Mouse (Mus musculus) forebrain, embryonic 12.5 days (tissue): ENCODE measurements around the gene Myocd. TPM values are rescaled to one million over a fixed set of nuclear protein-coding genes. Genes with fewer than 3 reads are reported as not detected.

ENCODE experiments used
- ATAC-seq: fragments of 200-750 bp; cut with Nextera tagmentation; 2 replicates; pipeline ENCODE4 v1.8.0; 2017; ENCODE audit warnings: moderate TSS enrichment; ENCODE audit not compliant: low FRiP score
- H3K27ac ChIP-seq: fragments of 300-500 bp; sonication (generic); 2 replicates; pipeline ENCODE4 v1.5.1; 2016; ENCODE audit warnings: mild to moderate bottlenecking
- H3K27me3 ChIP-seq: fragments of 300-500 bp; sonication (generic); 2 replicates; pipeline ENCODE4 v1.6.1; 2016; ENCODE audit warnings: mild to moderate bottlenecking
- H3K36me3 ChIP-seq: fragments of 300-500 bp; sonication (generic); replicated peaks from 2 replicates; pipeline ENCODE4 v1.6.1; 2016; ENCODE audit warnings: mild to moderate bottlenecking
- H3K4me1 ChIP-seq: fragments of 300-500 bp; sonication (generic); 2 replicates; pipeline ENCODE4 v1.6.1; 2016
- H3K4me2 ChIP-seq: fragments of 300-500 bp; sonication (generic); 2 replicates; pipeline ENCODE4 v1.6.1; 2016; ENCODE audit warnings: mild to moderate bottlenecking, moderate library complexity
- H3K4me3 ChIP-seq: fragments of 300-500 bp; sonication (generic); replicated peaks from 2 replicates; pipeline ENCODE4 v1.5.1; 2016; ENCODE audit warnings: mild to moderate bottlenecking
- H3K9ac ChIP-seq: fragments of 300-500 bp; sonication (generic); 2 replicates; pipeline ENCODE4 v1.6.1; 2016; ENCODE audit warnings: mild to moderate bottlenecking
- H3K9me3 ChIP-seq: fragments of 300-500 bp; sonication (generic); 2 replicates; pipeline ENCODE4 v1.6.1; 2016
- WGBS: fragments of 180-500 bp; shearing (Covaris S2); methylation state at CpG from one replicate; pipeline ENCODE4 v1.1.7; 2016; 5-methylcytosine and 5-hydroxymethylcytosine counted together
- polyA plus RNA-seq: library from polyadenylated mRNA; unstranded; fragments of >200 nt; fragmentation: Nextera tagmentation; extraction: Ambion mirVana; gene quantifications from 2 replicates; pipeline ENCODE4 v1.2.1, GENCODE M21; 2016

The Myocd gene
- 0.31 and 0.56 TPM in 2 replicates for polyA plus RNA-seq

GRCm38 (mm10) chr11:65269851-65270473, at the start of gene Myocd:
Gene Myocd (minus strand): TSS chr11:65269989.
- peaks cover 30% of the 10 kb centered on the region for H3K27me3 ChIP-seq
- peak within 1 kb of the TSS; percentile 42 for H3K4me3 ChIP-seq
- H3K4me1 ChIP-seq, result peaks cover 18% of the 10 kb centered on the region
- peak; percentile 77 for ATAC-seq
- H3K4me2 ChIP-seq, result peak within 1 kb of the TSS; percentile 89
- no peaks in the 10 kb centered on the region for H3K36me3 ChIP-seq
- H3K9ac ChIP-seq, result peak within 1 kb of the TSS; percentile 40
- H3K9me3 ChIP-seq, result no peaks in the 10 kb centered on the region
- under 1% methylated on average over 37 of the region's 37 CpGs for WGBS
- no peak within 1 kb of the TSS for H3K27ac ChIP-seq

GRCm38 (mm10) chr11:65303824-65304223, 34.0 kb upstream of the Myocd start:
- Histone ChIP-seq H3K27me3 (no peaks in the 10 kb centered on the region), H3K4me1 (no peaks in the 10 kb centered on the region), H3K4me3 (no peak overlapping the region), H3K9me3 (no peaks in the 10 kb centered on the region), H3K9ac (no peak overlapping the region), H3K36me3 (no peaks in the 10 kb centered on the region), H3K4me2 (no peak overlapping the region), H3K27ac (no peak overlapping the region)
- 81% methylated on average over 3 of the region's 3 CpGs for WGBS
- no peak for ATAC-seq

GRCm38 (mm10) chr11:65294128-65294833, 24.5 kb upstream of the Myocd start:
- no peak overlapping the region for H3K4me2 ChIP-seq
- no peaks in the 10 kb centered on the region for H3K4me1 ChIP-seq
- no peaks in the 10 kb centered on the region for H3K36me3 ChIP-seq
- no peak overlapping the region for H3K9ac ChIP-seq
- ATAC-seq, result no peak
- no peak overlapping the region for H3K27ac ChIP-seq
- no peak overlapping the region for H3K4me3 ChIP-seq
- H3K9me3 ChIP-seq, result no peaks in the 10 kb centered on the region
- H3K27me3 ChIP-seq, result no peaks in the 10 kb centered on the region
- 87% methylated on average over 10 of the region's 10 CpGs for WGBS

GRCm38 (mm10) chr11:65292994-65293393, 23.2 kb upstream of the Myocd start:
- Histone ChIP-seq H3K4me2 (no peak overlapping the region), H3K36me3 (no peaks in the 10 kb centered on the region), H3K4me1 (no peaks in the 10 kb centered on the region), H3K9me3 (no peaks in the 10 kb centered on the region), H3K9ac (no peak overlapping the region), H3K27me3 (no peaks in the 10 kb centered on the region), H3K4me3 (no peak overlapping the region), H3K27ac (no peak overlapping the region)
- no peak for ATAC-seq

- Histone ChIP-seq H3K36me3 (no peaks in the 10 kb centered on the region), H3K4me3 (no peak overlapping the region), H3K9me3 (no peaks in the 10 kb centered on the region), H3K27me3 (no peaks in the 10 kb centered on the region), H3K27ac (no peak overlapping the region), H3K4me1 (no peaks in the 10 kb centered on the region), H3K4me2 (no peak overlapping the region), H3K9ac (no peak overlapping the region)
- no peak for ATAC-seq
- WGBS, result 90% methylated on average over 8 of the region's 8 CpGs
Measured at GRCm38 (mm10) chr11:65287706-65288105, 17.9 kb upstream of the Myocd start.

GRCm38 (mm10) chr11:65286211-65286610, 16.4 kb upstream of the Myocd start:
- Histone ChIP-seq H3K9ac (no peak overlapping the region), H3K4me1 (no peaks in the 10 kb centered on the region), H3K4me2 (no peak overlapping the region), H3K27me3 (no peaks in the 10 kb centered on the region), H3K9me3 (no peaks in the 10 kb centered on the region), H3K36me3 (no peaks in the 10 kb centered on the region), H3K4me3 (no peak overlapping the region), H3K27ac (no peak overlapping the region)
- 93% methylated on average over 2 of the region's 2 CpGs for WGBS
- ATAC-seq, result no peak

GRCm38 (mm10) chr11:65275441-65275840, 5.7 kb upstream of the Myocd start:
- Histone ChIP-seq H3K36me3 (no peaks in the 10 kb centered on the region), H3K27me3 (peaks cover 15% of the 10 kb centered on the region), H3K9me3 (no peaks in the 10 kb centered on the region), H3K4me1 (peaks cover 7% of the 10 kb centered on the region), H3K9ac (no peak overlapping the region), H3K27ac (no peak overlapping the region), H3K4me2 (no peak overlapping the region), H3K4me3 (no peak overlapping the region)
- 89% methylated on average over 6 of the region's 6 CpGs for WGBS
- ATAC-seq, result no peak

- Histone ChIP-seq H3K4me2 (0 out of 2 replicates have a peak overlapping the region, but pooled peaks have one; percentile 89), H3K36me3 (no peaks in the 10 kb centered on the region), H3K9ac (no peak overlapping the region), H3K9me3 (no peaks in the 10 kb centered on the region), H3K27ac (no peak overlapping the region), H3K4me3 (no peak overlapping the region), H3K27me3 (peaks cover 30% of the 10 kb centered on the region), H3K4me1 (peaks cover 18% of the 10 kb centered on the region)
- no peak for ATAC-seq
- 22% methylated on average over 4 of the region's 4 CpGs for WGBS
Measured at GRCm38 (mm10) chr11:65271000-65271399, 1.2 kb upstream of the Myocd start.

- WGBS, result 56% methylated on average over 4 of the region's 4 CpGs
- Histone ChIP-seq H3K4me2 (no peak overlapping the region), H3K4me3 (no peak overlapping the region), H3K36me3 (no peaks in the 10 kb centered on the region), H3K4me1 (peaks cover 18% of the 10 kb centered on the region), H3K27ac (no peak overlapping the region), H3K9ac (no peak overlapping the region), H3K9me3 (no peaks in the 10 kb centered on the region), H3K27me3 (peaks cover 30% of the 10 kb centered on the region)
- no peak for ATAC-seq
Measured at GRCm38 (mm10) chr11:65268310-65268709, 1.5 kb downstream of the Myocd start.

GRCm38 (mm10) chr11:65263466-65263865, 6.3 kb downstream of the Myocd start:
- no peak overlapping the region for H3K27ac ChIP-seq
- no peak overlapping the region for H3K4me2 ChIP-seq
- H3K4me1 ChIP-seq, result no peaks in the 10 kb centered on the region
- no peak for ATAC-seq
- no peaks in the 10 kb centered on the region for H3K9me3 ChIP-seq
- WGBS, result 79% methylated on average over 6 of the region's 6 CpGs
- H3K4me3 ChIP-seq, result no peak overlapping the region
- H3K27me3 ChIP-seq, result no peaks in the 10 kb centered on the region
- H3K36me3 ChIP-seq, result no peaks in the 10 kb centered on the region
- no peak overlapping the region for H3K9ac ChIP-seq

GRCm38 (mm10) chr11:65258997-65259396, 10.8 kb downstream of the Myocd start:
- H3K4me1 ChIP-seq, result no peaks in the 10 kb centered on the region
- H3K9me3 ChIP-seq, result no peaks in the 10 kb centered on the region
- no peak overlapping the region for H3K27ac ChIP-seq
- no peak overlapping the region for H3K4me3 ChIP-seq
- H3K27me3 ChIP-seq, result no peaks in the 10 kb centered on the region
- H3K9ac ChIP-seq, result no peak overlapping the region
- no peaks in the 10 kb centered on the region for H3K36me3 ChIP-seq
- 94% methylated on average over 4 of the region's 4 CpGs for whole genome bisulfite sequencing
- no peak for ATAC-seq
- no peak overlapping the region for H3K4me2 ChIP-seq

- Histone ChIP-seq H3K27me3 (no peaks in the 10 kb centered on the region), H3K9me3 (no peaks in the 10 kb centered on the region)
Measured at GRCm38 (mm10) chr11:65256143-65256542, 13.6 kb downstream of the Myocd start.

GRCm38 (mm10) chr11:65255564-65255963, 14.2 kb downstream of the Myocd start:
- H3K36me3 ChIP-seq, result no peaks in the 10 kb centered on the region
- no peaks in the 10 kb centered on the region for H3K9me3 ChIP-seq
- no peak overlapping the region for H3K4me2 ChIP-seq
- H3K9ac ChIP-seq, result no peak overlapping the region
- no peaks in the 10 kb centered on the region for H3K27me3 ChIP-seq
- no peak for ATAC-seq
- WGBS, result 75% methylated on average over 6 of the region's 6 CpGs
- no peak overlapping the region for H3K27ac ChIP-seq
- H3K4me1 ChIP-seq, result no peaks in the 10 kb centered on the region
- no peak overlapping the region for H3K4me3 ChIP-seq

More at GRCm38 (mm10) chr11:65256143-65256542, 13.6 kb downstream of the Myocd start:
- 76% methylated on average over 11 of the region's 11 CpGs for WGBS
- H3K4me1 ChIP-seq, result no peaks in the 10 kb centered on the region
- no peaks in the 10 kb centered on the region for H3K36me3 ChIP-seq
- no peak for ATAC-seq
- H3K27ac ChIP-seq, result no peak overlapping the region
- no peak overlapping the region for H3K4me2 ChIP-seq
- H3K9ac ChIP-seq, result no peak overlapping the region
- H3K4me3 ChIP-seq, result no peak overlapping the region
